Mouse (Mus musculus): Measurements from ENCODE around the gene Mpnd.
A peak's percentile ranks its signal among the peaks of the same experiment; 100 is the strongest.

Gene Mpnd

GRCm38 (mm10) chr17:55986030-55986961 is 19.2 kb upstream of the Mpnd start, which contains the start of gene Fsd1:
Gene Fsd1, plus strand, starts transcription at chr17:55986509.
- DNase-seq (ENCODE audit: low spot score in 2 of 2), result peak; percentile 76 to 81

GRCm38 (mm10) chr17:55990278-55990898 is 15.1 kb upstream of the Mpnd start:
- DNase-seq (ENCODE audit: low spot score in 2 of 2), result no peak

- no peak for DNase-seq (ENCODE audit: low spot score in 2 of 2)
Observed at GRCm38 (mm10) chr17:55996007-55996406, 9.5 kb upstream of the Mpnd start.

GRCm38 (mm10) chr17:55999794-56000499 is 5.6 kb upstream of the Mpnd start:
- DNase-seq (ENCODE audit: low spot score in 2 of 2), result no peak

- no peak for DNase-seq (ENCODE audit: low spot score in 2 of 2)
Observed at GRCm38 (mm10) chr17:56003000-56003399, 2.5 kb upstream of the Mpnd start.

GRCm38 (mm10) chr17:56006956-56007355 is 1.4 kb downstream of the Mpnd start:
- no peak for DNase-seq (ENCODE audit: low spot score in 2 of 2)

GRCm38 (mm10) chr17:56007444-56008355 is 2.2 kb downstream of the Mpnd start:
- no peak for DNase-seq (ENCODE audit: low spot score in 2 of 2)

- DNase-seq (ENCODE audit: low spot score in 2 of 2), result peak; percentile 92 to 94
Observed at GRCm38 (mm10) chr17:56008356-56009087, 3.0 kb downstream of the Mpnd start.

- DNase-seq (ENCODE audit: low spot score in 2 of 2), result peak; percentile 90 to 91
Observed at GRCm38 (mm10) chr17:56009088-56009961, 3.8 kb downstream of the Mpnd start.

GRCm38 (mm10) chr17:56009962-56010240 is 4.4 kb downstream of the Mpnd start:
- no peak for DNase-seq (ENCODE audit: low spot score in 2 of 2)

GRCm38 (mm10) chr17:56010255-56010654 is 4.7 kb downstream of the Mpnd start:
- DNase-seq (ENCODE audit: low spot score in 2 of 2), result no peak

- DNase-seq (ENCODE audit: low spot score in 2 of 2), result peak in 1 of 2 experiments; percentile 71
Observed at GRCm38 (mm10) chr17:56010681-56011080, 5.2 kb downstream of the Mpnd start.

- no peak for DNase-seq (ENCODE audit: low spot score in 2 of 2)
Observed at GRCm38 (mm10) chr17:56011441-56011840, 5.9 kb downstream of the Mpnd start.

GRCm38 (mm10) chr17:56015293-56015692 is 9.8 kb downstream of the Mpnd start:
- DNase-seq (ENCODE audit: low spot score in 2 of 2), result no peak

- no peak for DNase-seq (ENCODE audit: low spot score in 2 of 2)
Observed at GRCm38 (mm10) chr17:56016382-56016781, 10.9 kb downstream of the Mpnd start.

- DNase-seq (ENCODE audit: low spot score in 2 of 2), result no peak
Observed at GRCm38 (mm10) chr17:56016793-56017785, 11.6 kb downstream of the Mpnd start.

- DNase-seq (ENCODE audit: low spot score in 2 of 2), result no peak
Observed at GRCm38 (mm10) chr17:56017848-56018247, 12.3 kb downstream of the Mpnd start.

- DNase-seq (ENCODE audit: low spot score in 2 of 2), result no peak
Observed at GRCm38 (mm10) chr17:56018347-56019131, 13.0 kb downstream of the Mpnd start.
